Comparison of ENCODE assay signal across 11 mouse cellular contexts in the genomic region with DNA sequence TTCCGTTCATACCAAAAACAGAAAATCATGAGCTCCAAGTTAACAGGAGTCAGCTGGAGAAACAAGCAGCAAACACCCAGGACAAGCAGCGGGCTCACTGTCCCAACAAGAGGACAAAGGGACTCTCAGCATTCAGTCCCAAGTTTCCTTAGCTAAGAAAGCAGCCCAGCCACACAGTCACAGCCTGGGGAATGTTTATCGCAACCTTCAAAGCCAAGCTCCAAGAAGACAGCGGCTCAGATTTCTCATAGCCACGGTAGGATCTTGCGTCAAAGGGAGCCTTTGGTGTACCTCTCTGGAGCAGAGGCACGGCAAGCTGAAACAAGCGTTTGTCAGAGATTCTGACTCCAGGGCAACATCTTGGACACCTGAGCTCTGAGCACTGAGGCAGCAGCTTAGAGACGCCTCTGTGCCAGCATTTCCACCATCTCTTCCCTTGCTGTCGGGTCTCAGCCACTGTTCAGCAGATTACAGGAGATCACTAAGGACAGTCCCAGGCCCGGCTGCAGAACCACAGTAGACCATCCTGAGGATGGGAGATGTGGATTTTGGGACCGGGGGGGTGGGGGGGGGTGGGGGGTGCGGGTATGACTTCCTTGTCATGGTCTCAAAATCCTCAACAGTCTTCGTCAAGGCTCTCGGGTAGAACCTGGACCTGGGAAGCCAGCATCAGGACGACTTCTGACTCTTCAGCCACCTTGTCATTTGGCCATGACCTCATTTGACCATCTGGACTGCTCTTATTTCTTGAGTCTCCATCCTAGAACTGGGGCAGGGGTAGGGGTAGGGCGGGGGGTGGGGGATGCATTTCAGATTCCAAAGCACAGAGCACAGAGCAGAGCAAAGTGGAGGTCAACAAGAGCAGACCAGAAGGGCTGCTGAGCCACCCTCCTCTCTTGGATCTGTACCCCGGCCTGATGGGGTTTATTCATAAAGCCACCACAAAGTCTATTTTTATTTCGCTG. TPM values are rescaled to one million over a fixed set of nuclear protein-coding genes. Genes with fewer than 3 reads are reported as not detected.
DNase-seq lines count a peak whose midpoint lies in the region; ATAC-seq and TF ChIP-seq lines count a peak whose summit lies in the region.
"Had no signal": no experiment of that assay in that cellular context is flagged by ENCODE, and none has a peak within 500 bp of the region (broad histone marks: within the 10 kb centered on the region; RNA-seq: fewer than 3 reads in every experiment).

No protein-coding gene starts in this region.

- peak overlapping the region; percentile 71 for H3K27ac ChIP-seq in kidney, embryonic 15.5 days
- peak overlapping the region; percentile 30 for H3K27ac ChIP-seq in heart, postnatal 0 days (ENCODE audit: low read depth)
- H3K27ac ChIP-seq: liver, embryonic 14.5 days had no signal

- DNase-seq in cerebellum, adult 18-20 months = peak; percentile 38 to 60
- DNase-seq in cerebellum, postnatal 4 days (ENCODE audit: low spot score in 2 of 2) = no peak
- DNase-seq in kidney, postnatal 25 days = no peak
- peak; percentile 81 for DNase-seq in brain, adult 2 months (ENCODE audit: low read depth, low spot score)
- no peak for DNase-seq in heart, postnatal 0 days (ENCODE audit: low spot score)
- no peak for DNase-seq in urinary bladder, adult 18-20 months (ENCODE audit: low spot score in 2 of 2)
- DNase-seq in adipocyte (ENCODE audit: low spot score) = no peak

- H3K9me3 ChIP-seq in kidney, embryonic 15.5 days (replicated peaks) = no peaks in the 10 kb centered on the region
- no peaks in the 10 kb centered on the region for H3K9me3 ChIP-seq in heart, postnatal 0 days (replicated peaks; ENCODE audit: control insufficient read depth, low read length)

- no peaks in the 10 kb centered on the region for H3K36me3 ChIP-seq in kidney, embryonic 15.5 days
- no peaks in the 10 kb centered on the region for H3K36me3 ChIP-seq in heart, postnatal 0 days (replicated peaks; ENCODE audit: control insufficient read depth, insufficient read depth, low read length)

- TF ChIP-seq EP300 in heart, postnatal 0 days (IDR thresholded peaks at IDR 0.05; ENCODE audit: low read depth) = no peak

- no peak overlapping the region for H3K9ac ChIP-seq in kidney, embryonic 15.5 days
- no peak overlapping the region for H3K9ac ChIP-seq in heart, postnatal 0 days (replicated peaks; ENCODE audit: low read depth, low read length)
- H3K9ac ChIP-seq: liver, embryonic 14.5 days had no signal

- no peak overlapping the region for H3K4me3 ChIP-seq in kidney, embryonic 15.5 days (replicated peaks)
- no peak overlapping the region for H3K4me3 ChIP-seq in heart, postnatal 0 days (ENCODE audit: low read depth, low read length)

- no peak for TF ChIP-seq CTCF in heart, postnatal 0 days (IDR thresholded peaks at IDR 0.05; ENCODE audit: low read depth)

- 38% methylated on average over 19 of the region's 19 CpGs for WGBS in kidney, embryonic 15.5 days
- WGBS in heart, postnatal 0 days = 39% methylated on average over 19 of the region's 19 CpGs

- peaks cover 29% of the 10 kb centered on the region for H3K4me1 ChIP-seq in kidney, embryonic 15.5 days
- H3K4me1 ChIP-seq in heart, postnatal 0 days (ENCODE audit: control insufficient read depth, insufficient read depth) = no peaks in the 10 kb centered on the region

- H3K27me3 ChIP-seq in kidney, embryonic 15.5 days = no peaks in the 10 kb centered on the region
- no peaks in the 10 kb centered on the region for H3K27me3 ChIP-seq in heart, postnatal 0 days (ENCODE audit: control insufficient read depth, insufficient read depth, low read length)

- H3K4me2 ChIP-seq in kidney, embryonic 15.5 days = peak overlapping the region; percentile 14
- peak overlapping the region; percentile 23; the same call in 1 of the 2 replicates for H3K4me2 ChIP-seq in heart, postnatal 0 days (ENCODE audit: low read depth, low read length)

- no peak for ATAC-seq in kidney, embryonic 15.5 days (replicated peaks; ENCODE audit: low FRiP score)
- ATAC-seq in heart, postnatal 0 days (ENCODE audit: insufficient read depth, low read depth) = no peak

RNA-seq across cellular contexts. Expression of a gene that starts 18.1 kb away (rescaled TPM):
- polyA plus RNA-seq in kidney, embryonic 15.5 days (2015; fragmentation: Nextera tagmentation; extraction: Ambion mirVana) = 678 and 694 TPM in 2 replicates
- 295 and 311 TPM in 2 replicates for total RNA-seq in heart, postnatal 0 days (2014; rRNA removed; ENCODE audit: low replicate concordance)
- 395 and 397 TPM in 2 replicates for polyA plus RNA-seq in heart, postnatal 0 days (2015; fragmentation: Nextera tagmentation; extraction: Ambion mirVana)

RNA-seq across cellular contexts. Expression of a gene that starts 34.0 kb away (rescaled TPM):
- not detected in 2 replicates for polyA plus RNA-seq in kidney, embryonic 15.5 days (2015; fragmentation: Nextera tagmentation; extraction: Ambion mirVana)
- not detected in 2 replicates for total RNA-seq in heart, postnatal 0 days (2014; rRNA removed; ENCODE audit: low replicate concordance)
- not detected in 2 replicates for polyA plus RNA-seq in heart, postnatal 0 days (2015; fragmentation: Nextera tagmentation; extraction: Ambion mirVana)
- total RNA-seq: hematopoietic stem cell, adult 5-6 weeks had no signal
- polyA plus RNA-seq: C2C12; liver, embryonic 14.5 days had no signal

RNA-seq across cellular contexts. Expression of a gene that starts 54.7 kb away (rescaled TPM):
- not detected in 2 replicates for polyA plus RNA-seq in kidney, embryonic 15.5 days (2015; fragmentation: Nextera tagmentation; extraction: Ambion mirVana)
- not detected in 2 replicates for total RNA-seq in heart, postnatal 0 days (2014; rRNA removed; ENCODE audit: low replicate concordance)
- not detected in 2 replicates for polyA plus RNA-seq in heart, postnatal 0 days (2015; fragmentation: Nextera tagmentation; extraction: Ambion mirVana)
- total RNA-seq: hematopoietic stem cell, adult 5-6 weeks had no signal
- polyA plus RNA-seq: C2C12 had no signal

Comparison
In these comparisons a context has a peak if more than half of its experiments do, and no peak if none do; other contexts are left out.
1. DNase-seq: peak in cerebellum, adult 18-20 months (2 of 2) and brain, adult 2 months (single experiment); none in cerebellum, postnatal 4 days (0 of 2), kidney, postnatal 25 days (0 of 2), heart, postnatal 0 days (single experiment), urinary bladder, adult 18-20 months (0 of 2) and adipocyte (single experiment).